Mouse (Mus musculus) thymus, postnatal 0 days (tissue): ENCODE measurements at regions not wholly inside any gene's neighbourhood (a gene's known extent, or its start where the extent isn't known, plus 50 kb on each side); places are given as distances from the start of the nearest gene placed in this dataset.

Source experiments
- DNase-seq: peaks from one replicate; pipeline ENCODE4 v3.0.0-alpha.2; 2015; ENCODE audit warnings: low spot score

DNA sequence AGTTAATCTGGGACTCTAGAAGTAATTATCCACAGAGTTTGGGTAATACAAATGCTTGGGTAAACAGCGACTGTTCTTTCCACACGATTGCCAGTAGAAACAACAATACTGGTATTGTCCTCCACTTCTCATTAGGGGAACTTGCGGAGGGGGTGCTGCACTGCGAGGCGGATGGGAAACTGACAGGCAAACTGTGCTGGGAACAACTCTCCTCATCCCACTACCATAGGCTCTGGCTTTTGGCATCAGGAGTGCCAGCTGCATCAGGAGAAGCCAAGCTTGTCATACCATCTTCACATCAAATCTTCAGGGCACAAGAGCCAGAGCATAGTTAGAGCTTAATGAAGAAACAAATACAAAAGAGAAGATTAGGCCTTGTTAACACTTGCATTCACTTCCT, 349.2 kb upstream of the Tmem161b start:
- no peak for DNase-seq

- no peak for DNase-seq
Measured at GRCm38 (mm10) chr13:83879561-83879960, 342.5 kb upstream of the Tmem161b start.

GRCm38 (mm10) chr13:83880305-83880704, 341.8 kb upstream of the Tmem161b start:
- DNase-seq, result no peak

DNA sequence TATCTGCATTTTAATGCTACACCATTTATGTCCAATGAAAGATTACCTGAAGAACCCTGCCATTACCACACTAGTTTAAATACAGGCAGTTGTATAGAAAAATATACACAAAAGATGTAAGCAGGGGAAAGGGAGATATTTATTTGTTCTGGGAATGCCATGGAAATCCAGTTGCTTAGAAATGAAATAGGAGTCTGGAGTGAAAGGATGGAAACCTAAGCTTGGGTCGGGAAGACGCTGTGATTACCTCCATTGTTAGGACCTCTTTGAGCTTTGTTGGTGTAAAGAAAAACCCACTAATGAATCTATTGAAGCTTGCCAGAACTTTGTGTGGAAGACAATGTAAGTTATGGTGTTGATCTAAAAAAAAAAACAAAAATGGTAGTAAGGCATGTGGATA, 341.3 kb upstream of the Tmem161b start:
- no peak for DNase-seq

DNA sequence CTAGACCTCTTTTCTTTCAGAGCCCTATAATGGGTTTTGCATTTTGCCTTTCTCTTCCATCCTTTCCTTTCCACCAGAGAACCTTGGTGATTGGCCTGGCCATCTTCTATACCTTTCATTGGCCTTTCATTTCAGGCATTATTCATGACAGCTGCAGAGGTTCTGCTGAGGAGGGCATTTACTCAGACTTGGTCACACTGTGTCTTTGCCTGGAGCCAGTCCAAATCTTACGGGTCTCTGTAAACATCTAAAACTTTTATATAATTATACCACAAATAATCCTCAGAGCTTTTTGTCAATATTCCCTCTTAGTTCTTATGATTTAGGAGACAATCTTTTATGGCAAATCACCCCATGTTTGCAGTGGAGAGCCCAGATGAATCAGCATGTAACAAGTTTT, 339.3 kb upstream of the Tmem161b start:
- no peak for DNase-seq

DNA sequence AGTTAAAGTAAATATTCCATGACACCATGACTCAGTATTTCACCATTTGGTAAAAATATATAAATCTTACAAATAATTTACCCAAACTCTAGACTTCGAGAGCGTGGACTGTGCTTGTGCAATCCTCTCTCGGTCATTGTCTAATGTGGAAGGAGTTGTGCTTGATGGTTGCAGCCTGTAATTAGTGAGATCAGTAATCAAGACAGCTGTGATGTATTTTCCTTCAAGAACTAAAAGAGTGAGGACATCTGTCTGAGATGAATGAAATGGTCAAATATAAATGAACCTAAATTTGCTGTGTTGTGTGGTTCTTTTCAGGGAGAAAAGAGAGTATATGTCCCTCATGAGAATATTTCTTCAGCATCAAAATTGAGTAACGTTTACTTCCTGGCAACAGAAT, 338.3 kb upstream of the Tmem161b start:
- DNase-seq, result no peak

DNA sequence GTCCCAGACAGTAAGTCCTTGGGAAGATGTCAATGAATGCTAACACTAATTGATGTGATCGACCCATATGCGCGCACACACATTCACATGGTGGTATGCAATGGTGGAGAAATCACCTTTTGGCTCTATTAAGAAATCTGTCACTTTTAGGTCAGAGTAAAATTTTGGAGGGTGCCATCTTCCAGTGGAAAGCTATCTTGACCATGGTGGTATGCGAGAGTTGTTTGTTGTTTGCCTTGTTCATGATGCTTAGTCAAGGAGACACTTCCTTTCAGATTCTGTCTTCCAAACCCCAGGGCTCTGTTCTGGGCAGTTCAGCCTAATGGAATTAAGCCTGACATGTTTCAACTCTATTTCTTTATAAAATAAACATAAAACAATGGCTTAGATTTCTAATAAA, 337.9 kb upstream of the Tmem161b start:
- no peak for DNase-seq

DNA sequence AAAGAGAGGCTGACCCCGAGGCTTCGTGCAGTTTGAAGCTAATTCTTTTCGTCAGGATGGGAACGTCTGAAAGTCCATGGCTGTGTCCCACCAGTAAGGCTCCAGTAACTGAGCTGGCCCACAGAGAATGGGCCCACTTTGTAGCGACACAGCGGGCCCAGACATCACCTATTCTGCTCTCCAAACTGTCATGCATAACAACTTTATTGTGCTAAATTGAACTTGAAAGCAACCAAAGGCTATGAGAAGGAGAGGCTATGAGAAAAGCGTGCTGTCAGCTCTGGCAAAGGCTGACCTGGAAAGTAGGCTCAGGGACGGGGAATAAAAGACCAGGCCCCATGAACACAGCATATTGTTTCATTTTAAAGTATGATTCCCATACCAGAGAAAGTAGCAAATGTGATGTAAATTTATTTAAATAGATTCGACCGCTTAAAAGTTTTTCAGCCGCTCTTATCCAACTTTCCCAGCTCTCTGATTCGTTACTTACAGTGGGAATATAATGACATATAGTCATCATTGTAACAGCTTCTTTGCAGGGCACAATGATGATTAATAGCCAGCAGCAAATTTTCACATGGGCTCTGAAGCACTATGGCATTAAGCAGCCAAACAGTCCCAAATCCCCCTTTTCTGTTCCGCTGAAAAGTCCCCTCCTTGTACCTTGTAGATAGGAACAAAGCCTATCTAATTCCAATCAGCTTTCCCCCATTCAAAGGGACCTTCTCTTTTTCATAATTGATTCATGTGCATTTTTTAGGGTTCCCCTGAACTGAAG, 337.1 kb upstream of the Tmem161b start:
- DNase-seq, result no peak

- no peak for DNase-seq
Measured at GRCm38 (mm10) chr13:83885729-83886128, 336.4 kb upstream of the Tmem161b start.

- DNase-seq, result no peak
Measured at GRCm38 (mm10) chr13:83914697-83915096, 307.4 kb upstream of the Tmem161b start.

- no peak for DNase-seq
Measured at GRCm38 (mm10) chr13:83932761-83933160, 289.3 kb upstream of the Tmem161b start.

DNA sequence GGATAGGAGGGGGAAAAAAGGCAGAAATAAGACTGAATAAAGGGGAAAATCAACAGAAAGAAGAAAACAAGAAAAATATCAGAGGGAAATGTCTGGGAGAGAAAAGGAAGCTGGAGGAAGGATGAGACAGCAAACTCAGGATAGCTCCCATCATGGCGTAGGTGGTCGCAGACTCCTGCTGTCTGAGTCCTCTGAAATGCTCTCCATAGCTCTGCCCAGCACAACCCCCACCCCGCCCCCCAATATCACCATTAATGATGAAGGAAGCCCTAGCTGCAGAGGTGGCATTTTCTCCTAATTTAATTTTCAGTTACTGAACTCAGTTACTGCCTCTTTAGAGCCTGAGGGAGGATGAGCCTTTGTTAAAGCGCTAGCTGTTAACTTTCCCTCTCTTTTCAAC, 275.6 kb upstream of the Tmem161b start:
- DNase-seq, result no peak

- no peak for DNase-seq
Measured at GRCm38 (mm10) chr13:83951163-83951562, 270.9 kb upstream of the Tmem161b start.

- DNase-seq, result no peak
Measured at GRCm38 (mm10) chr13:83951808-83952207, 270.3 kb upstream of the Tmem161b start.

DNA sequence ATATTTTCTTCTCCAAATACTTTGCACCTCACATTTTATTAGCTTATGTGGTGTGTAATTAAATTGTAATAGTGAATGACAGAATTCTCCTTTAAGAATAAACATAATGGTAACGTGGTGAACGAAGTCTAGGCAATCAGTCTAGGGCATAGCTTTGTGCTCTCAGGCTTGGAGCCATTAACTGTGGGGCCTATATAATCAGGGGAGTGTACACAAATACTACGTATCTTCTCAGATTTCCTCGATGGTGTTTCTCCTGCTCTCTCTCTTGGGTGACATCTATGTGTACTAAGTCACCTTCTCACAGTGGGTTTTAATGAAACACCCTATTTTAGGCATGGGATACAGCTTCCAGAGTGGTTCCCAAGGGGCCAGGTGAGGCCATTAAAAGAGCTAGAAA, 269.7 kb upstream of the Tmem161b start:
- no peak for DNase-seq

GRCm38 (mm10) chr13:83952862-83953261, 269.2 kb upstream of the Tmem161b start:
- no peak for DNase-seq

GRCm38 (mm10) chr13:83955701-83956100, 266.4 kb upstream of the Tmem161b start:
- DNase-seq, result no peak

- no peak for DNase-seq
Measured at GRCm38 (mm10) chr13:83978541-83978940, 243.6 kb upstream of the Tmem161b start.

- no peak for DNase-seq
Measured at GRCm38 (mm10) chr13:83979535-83979934, 242.6 kb upstream of the Tmem161b start.

DNA sequence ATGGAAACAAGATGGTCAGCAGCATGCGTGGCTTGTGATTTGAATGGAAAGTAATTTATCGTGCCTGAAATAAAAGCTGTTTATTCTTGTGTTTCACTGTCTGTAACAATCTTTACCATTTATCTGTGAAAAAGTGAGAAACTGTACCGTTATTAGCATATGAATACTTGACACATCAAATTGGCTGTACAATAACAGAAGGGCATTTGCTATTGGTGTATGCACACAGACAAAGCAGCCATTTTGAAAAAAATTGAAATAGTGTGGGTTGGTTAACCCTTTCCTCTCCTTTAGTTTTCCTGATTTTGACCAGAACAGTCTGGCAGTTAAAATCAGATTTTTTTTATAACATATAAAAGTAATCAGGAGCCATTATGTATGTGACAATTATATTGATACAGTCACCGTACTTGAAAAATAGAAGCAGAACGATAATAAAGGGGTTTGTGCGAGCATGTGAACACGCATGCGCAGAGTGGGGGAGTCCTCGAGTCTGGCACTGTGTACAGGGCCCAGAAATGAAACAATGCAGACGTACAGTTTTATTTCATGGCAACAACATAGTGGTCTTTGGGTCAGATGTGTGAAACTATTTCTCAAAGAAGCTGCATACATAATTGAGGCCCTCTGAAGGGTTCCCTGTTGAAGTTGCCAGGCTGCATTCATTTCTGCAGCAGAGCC, 237.3 kb upstream of the Tmem161b start:
- DNase-seq, result no peak

- DNase-seq, result no peak
Measured at GRCm38 (mm10) chr13:83987746-83988423, 234.2 kb upstream of the Tmem161b start.

- no peak for DNase-seq
Measured at GRCm38 (mm10) chr13:83988517-83988916, 233.6 kb upstream of the Tmem161b start.
